Mouse (Mus musculus) megakaryocyte, embryonic 14.5 days (primary cell): ENCODE measurements at regions not wholly inside any gene's neighbourhood (a gene's known extent, or its start where the extent isn't known, plus 50 kb on each side); places are given as distances from the start of the nearest gene placed in this dataset.

ENCODE experiments used
- H3K27me3 ChIP-seq: replicated peaks from 2 replicates; pipeline ENCODE3; 2012; ENCODE audit warnings: inconsistent platforms
- H3K36me3 ChIP-seq: replicated peaks from 2 replicates; pipeline ENCODE3; 2012; ENCODE audit warnings: low read length, inconsistent platforms, mixed read lengths
- H3K4me1 ChIP-seq: 2 replicates; pipeline ENCODE4 v1.6.1; 2012; ENCODE audit warnings: inconsistent platforms
- H3K4me3 ChIP-seq: replicated peaks from 2 replicates; pipeline ENCODE3; 2012; ENCODE audit warnings: moderate library complexity, mild to moderate bottlenecking, inconsistent platforms
- H3K9me3 ChIP-seq: 2 replicates; pipeline ENCODE4 v1.6.1; 2012; ENCODE audit warnings: inconsistent platforms
- FLI1 ChIP-seq: IDR thresholded peaks from 2 replicates; pipeline ENCODE4 v1.6.1; 2012; ENCODE audit warnings: low read length, inconsistent platforms, mixed read lengths
- GATA1 ChIP-seq: IDR thresholded peaks from 3 replicates; pipeline ENCODE4 v1.6.1; 2012; ENCODE audit warnings: mixed read lengths, low read length, inconsistent platforms, borderline replicate concordance

DNA sequence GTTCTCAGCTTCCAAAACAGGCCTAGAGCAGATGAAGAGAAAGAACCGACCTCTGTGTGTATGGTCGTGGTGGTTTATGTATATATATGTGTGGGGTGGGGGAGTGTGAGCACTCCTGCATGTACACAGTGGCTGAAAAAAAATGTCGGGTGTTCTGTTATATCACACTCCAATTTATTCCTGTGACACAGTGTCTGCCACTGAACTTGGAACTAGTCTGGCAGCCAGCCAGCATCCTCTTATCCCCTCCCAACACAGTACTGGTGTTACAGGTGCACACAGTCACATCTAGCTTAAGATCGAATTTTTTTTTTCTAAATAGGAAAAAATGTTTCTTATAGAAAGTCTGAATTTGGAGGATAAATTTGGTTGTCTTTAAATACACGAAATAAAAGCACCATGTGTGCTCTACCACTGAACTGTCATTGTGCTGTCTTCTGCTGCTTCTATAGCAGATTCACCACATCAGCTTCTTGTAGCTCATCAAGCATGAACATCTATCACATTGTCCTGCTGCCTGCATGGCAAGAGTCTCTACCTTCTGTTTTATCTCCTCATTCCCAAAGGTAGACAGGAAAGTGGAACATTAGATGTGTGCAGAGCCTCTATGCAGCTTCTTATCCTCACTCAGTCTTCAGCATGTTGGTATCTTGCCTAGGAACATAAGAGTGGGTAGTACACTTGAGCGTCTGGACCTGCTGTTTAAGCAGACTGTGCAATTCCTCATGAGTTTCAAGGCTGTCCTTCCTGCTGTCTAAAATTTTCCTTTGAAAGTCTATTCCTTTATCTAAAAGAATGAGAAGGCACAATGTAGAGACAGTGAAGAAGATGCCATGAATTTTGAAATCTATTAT, 185.2 kb downstream of the Car2 start:
- no peaks in the 10 kb centered on the region for H3K9me3 ChIP-seq
- no peak overlapping the region for H3K4me3 ChIP-seq
- TF ChIP-seq FLI1 (no peak), GATA1 (no peak)
- H3K27me3 ChIP-seq: no peaks in the 10 kb centered on the region
- no peaks in the 10 kb centered on the region for H3K36me3 ChIP-seq
- H3K4me1 ChIP-seq: peaks cover 21% of the 10 kb centered on the region

DNA sequence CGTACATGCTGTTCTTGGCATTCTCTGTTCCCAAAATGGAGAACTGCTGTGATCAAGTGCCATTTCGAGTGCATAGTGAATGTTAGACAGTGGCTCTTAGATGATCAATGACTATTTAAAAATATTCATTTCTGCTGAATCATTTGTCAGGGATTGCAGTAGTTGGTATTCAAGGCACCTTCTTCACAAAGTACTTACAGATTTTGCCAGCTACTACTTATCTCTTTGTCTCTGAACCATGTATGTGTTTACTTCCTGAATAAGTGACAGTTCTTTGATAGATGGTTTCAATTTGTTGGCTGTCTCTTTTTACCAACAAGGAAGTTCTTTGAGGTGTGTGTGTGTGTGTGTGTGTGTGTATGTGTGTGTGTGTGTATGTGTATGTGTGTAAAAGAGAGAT, 187.3 kb downstream of the Car2 start:
- no peaks in the 10 kb centered on the region for H3K27me3 ChIP-seq
- no peaks in the 10 kb centered on the region for H3K36me3 ChIP-seq
- TF ChIP-seq GATA1: no peak
- no peak for TF ChIP-seq FLI1
- no peak overlapping the region for H3K4me3 ChIP-seq
- peaks cover 15% of the 10 kb centered on the region for H3K4me1 ChIP-seq
- H3K9me3 ChIP-seq: no peaks in the 10 kb centered on the region

DNA sequence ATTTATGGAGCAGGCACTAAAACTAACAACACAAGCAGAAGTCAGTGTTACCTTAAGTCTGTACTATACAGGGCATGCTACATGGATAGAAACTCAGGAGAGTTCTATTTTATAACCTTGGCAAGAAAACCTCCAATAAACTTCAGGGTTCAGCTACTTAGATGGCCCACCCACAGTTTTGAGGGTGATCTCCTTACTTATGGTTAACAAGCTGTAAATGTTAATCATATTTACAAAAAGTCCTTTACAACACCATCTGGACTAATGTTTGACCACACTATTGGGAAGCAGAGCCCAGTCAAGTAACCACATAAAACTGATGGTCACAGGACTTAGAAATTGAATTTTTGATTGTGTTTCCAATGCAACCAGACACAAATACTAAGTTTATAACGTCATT, 187.8 kb downstream of the Car2 start:
- Histone ChIP-seq H3K9me3 (no peaks in the 10 kb centered on the region), H3K4me3 (no peak overlapping the region), H3K27me3 (no peaks in the 10 kb centered on the region), H3K36me3 (no peaks in the 10 kb centered on the region), H3K4me1 (peaks cover 13% of the 10 kb centered on the region; the same call in 1 of the 2 replicates)
- TF ChIP-seq FLI1: no peak

DNA sequence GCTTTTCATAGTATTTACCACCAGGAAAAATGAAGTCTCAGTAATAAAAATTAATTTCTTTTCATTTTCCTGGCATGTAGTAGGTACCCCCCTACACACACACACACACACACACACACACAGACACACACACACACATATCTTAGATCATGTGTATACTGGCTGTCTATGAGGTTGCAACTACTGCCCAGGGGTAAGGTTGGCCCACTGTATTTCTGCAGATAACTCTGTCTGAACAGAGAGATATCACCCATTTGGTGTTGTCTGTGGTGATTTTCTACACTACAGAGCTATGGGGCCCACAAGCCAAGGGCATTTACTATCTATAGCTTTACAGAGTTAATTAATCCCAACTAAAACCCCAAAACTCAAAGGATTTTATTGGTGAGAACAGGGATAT, 188.9 kb downstream of the Car2 start:
- TF ChIP-seq FLI1 (no peak), GATA1 (no peak)
- H3K27me3 ChIP-seq: no peaks in the 10 kb centered on the region
- peaks cover 13% of the 10 kb centered on the region; the same call in 1 of the 2 replicates for H3K4me1 ChIP-seq
- H3K36me3 ChIP-seq: no peaks in the 10 kb centered on the region
- H3K4me3 ChIP-seq: no peak overlapping the region
- H3K9me3 ChIP-seq: no peaks in the 10 kb centered on the region

DNA sequence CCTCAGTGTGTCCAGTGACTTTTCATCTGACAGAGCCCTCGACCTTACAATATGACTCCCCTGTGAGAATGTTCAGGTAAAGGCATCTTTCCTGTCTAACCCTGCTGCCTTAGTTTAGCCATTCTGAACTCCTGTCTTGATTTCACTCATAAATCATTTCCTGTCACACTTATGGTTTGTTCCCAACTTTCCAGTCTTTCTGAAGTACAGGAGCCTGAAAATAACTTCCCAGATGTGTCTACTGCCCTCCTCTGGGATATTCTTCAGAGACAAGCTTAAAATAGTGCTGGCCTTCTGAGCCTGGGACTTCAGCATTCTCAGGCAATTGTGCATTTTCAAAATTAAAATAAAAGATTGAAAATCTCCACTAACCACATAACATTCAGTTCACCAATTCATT, 204.1 kb downstream of the Car2 start:
- TF ChIP-seq GATA1 (no peak), FLI1 (no peak)
- peaks cover 14% of the 10 kb centered on the region for H3K4me1 ChIP-seq
- H3K36me3 ChIP-seq: no peaks in the 10 kb centered on the region
- H3K4me3 ChIP-seq: no peak overlapping the region
- no peaks in the 10 kb centered on the region for H3K9me3 ChIP-seq
- H3K27me3 ChIP-seq: no peaks in the 10 kb centered on the region

DNA sequence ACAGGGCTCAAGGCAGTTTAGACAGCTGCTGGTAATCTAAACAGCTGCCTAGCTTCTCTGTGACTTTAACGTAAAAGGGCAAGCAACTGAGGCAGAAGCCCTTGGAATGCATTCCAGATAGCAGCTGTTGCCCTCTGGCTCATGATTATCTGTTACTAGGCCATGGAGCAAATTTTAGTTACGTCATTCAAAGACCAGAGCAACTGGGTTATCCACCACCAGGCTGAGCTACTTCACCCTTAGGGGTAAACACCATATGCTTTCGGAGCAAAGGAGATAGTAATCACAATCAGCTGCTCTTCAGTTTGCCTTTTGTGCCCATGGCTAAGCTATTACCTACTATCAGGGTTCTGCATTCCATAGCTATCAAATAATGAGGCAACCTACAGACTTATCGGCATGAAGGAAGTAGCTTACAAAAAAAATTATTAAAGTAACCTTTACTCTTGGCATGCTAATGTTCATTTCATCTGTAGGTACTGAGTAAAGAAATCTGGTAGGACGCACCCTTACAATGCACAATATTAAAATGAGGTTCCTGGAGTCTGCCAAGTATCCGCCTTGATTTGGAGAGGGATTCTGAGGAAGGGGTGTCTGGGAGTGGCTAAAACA, 212.2 kb downstream of the Car2 start:
- Histone ChIP-seq H3K4me1 (peaks cover 8% of the 10 kb centered on the region; the same call in 1 of the 2 replicates), H3K27me3 (no peaks in the 10 kb centered on the region), H3K4me3 (no peak overlapping the region), H3K9me3 (no peaks in the 10 kb centered on the region), H3K36me3 (no peaks in the 10 kb centered on the region)
- TF ChIP-seq GATA1 (no peak), FLI1 (no peak)

DNA sequence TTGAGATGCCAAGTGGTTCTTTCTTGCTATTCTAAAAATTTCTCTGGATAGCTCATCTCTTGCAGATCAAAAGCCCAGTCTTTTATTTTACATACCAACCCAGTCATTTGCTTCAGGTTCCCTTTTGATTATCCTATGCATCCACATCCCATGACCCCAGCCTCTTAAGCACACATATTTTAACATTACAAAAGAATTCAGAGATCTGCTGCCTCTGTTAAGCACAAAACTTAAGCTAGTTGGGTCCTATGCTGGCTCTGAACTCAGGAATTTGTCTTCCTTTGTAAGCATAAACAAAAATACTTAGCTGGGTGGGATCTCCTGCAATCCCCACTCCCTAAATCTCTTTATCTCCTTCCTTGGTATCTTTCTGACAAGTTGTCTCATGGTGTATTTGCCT, 212.9 kb downstream of the Car2 start:
- Histone ChIP-seq H3K4me3 (no peak overlapping the region), H3K36me3 (no peaks in the 10 kb centered on the region), H3K4me1 (peaks cover 8% of the 10 kb centered on the region; the same call in 1 of the 2 replicates), H3K27me3 (no peaks in the 10 kb centered on the region), H3K9me3 (no peaks in the 10 kb centered on the region)
- TF ChIP-seq FLI1 (no peak), GATA1 (no peak)

DNA sequence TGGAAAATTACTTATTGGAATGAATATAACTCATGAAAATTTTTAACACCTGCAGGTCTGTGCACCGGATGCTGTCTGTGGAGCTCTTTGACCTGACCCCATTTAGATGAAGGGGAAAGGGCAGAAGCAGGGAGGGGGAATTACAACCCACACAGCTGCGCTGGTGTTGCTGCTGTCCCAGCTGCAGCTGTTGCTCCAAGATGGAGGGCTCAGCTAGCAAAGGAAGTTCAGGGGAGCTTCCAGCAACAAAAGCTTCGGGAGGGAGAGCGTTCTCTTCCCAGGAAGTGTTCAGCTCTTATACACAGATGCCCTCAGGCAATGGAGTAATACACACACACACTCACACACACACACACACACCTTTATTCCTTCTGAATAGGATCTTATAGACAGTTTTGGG, 219.6 kb downstream of the Car2 start:
- no peak for TF ChIP-seq FLI1
- TF ChIP-seq GATA1: no peak
- Histone ChIP-seq H3K4me3 (no peak overlapping the region), H3K27me3 (no peaks in the 10 kb centered on the region), H3K9me3 (no peaks in the 10 kb centered on the region), H3K4me1 (peaks cover 18% of the 10 kb centered on the region), H3K36me3 (no peaks in the 10 kb centered on the region)

DNA sequence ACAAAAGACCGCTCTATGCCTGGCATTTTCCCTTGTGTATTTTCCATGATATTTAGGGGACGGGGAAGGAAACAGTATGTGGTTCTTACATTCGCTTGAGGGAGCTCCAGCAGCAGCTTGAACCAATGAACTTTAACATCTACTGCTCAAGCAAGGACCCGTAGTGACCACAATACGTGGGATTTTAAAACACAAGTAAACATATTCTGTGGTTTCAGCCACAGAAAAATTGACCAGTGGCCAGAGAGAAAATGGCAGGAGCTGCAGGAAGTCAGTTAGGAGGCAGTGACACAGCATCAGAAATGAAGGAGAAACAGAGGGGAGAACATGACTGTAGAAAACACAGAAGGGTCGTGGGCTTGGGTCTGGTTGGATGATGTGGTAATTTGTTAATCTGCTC, 220.2 kb downstream of the Car2 start:
- TF ChIP-seq GATA1 (no peak), FLI1 (no peak)
- no peak overlapping the region for H3K4me3 ChIP-seq
- no peaks in the 10 kb centered on the region for H3K36me3 ChIP-seq
- peaks cover 17% of the 10 kb centered on the region for H3K4me1 ChIP-seq
- H3K27me3 ChIP-seq: no peaks in the 10 kb centered on the region
- H3K9me3 ChIP-seq: no peaks in the 10 kb centered on the region

DNA sequence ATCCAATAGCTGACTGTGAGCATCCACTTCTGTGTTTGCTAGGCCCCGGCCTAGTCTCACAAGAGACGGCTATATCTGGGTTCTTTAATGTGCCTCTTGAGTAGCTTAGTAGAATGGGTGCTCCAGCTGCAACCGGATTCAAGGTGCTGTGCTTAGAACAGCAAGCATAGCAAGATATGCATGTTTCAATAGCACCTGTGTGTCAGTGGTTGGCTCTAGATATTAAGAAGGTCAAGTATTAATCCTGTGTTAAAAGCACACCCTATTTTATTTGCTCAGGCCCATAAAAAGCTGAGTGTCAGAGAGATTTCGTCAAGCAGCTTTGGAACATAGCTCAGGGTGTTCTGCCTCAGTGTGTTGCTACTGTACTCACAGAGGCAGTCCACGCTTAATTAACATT, 221.2 kb downstream of the Car2 start:
- Histone ChIP-seq H3K4me3 (no peak overlapping the region), H3K36me3 (no peaks in the 10 kb centered on the region), H3K27me3 (no peaks in the 10 kb centered on the region), H3K9me3 (no peaks in the 10 kb centered on the region), H3K4me1 (peaks cover 13% of the 10 kb centered on the region)
- TF ChIP-seq FLI1: no peak
